Mouse (Mus musculus): Measurements from ENCODE around the gene Dpm2.

DNA sequence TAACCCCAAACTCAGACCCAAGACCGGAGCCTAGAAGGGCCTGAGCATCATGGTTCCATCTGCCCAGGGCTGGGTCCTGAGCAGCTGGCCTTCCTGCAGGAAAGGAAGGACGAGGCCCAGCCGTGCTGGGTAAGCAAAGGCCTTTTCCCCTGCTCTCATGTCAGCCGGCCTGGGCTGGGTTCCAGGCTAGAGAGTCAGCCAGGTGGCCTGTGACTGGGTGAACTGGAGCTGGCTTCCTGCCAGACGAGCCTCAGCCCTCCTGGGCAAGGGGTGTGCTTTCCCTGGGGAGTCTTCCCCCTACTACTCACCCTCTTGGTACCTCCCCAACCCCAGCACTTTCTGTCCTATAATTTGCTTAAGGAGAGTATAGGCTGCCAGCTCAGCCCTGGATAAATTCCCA, 2.5 kb upstream of the Dpm2 start:
- TF ChIP-seq CTCF (IDR thresholded peaks at IDR 0.05; ENCODE audit: extremely low read depth, insufficient read depth, low read length) (no peak), POLR2A (IDR thresholded peaks at IDR 0.05; ENCODE audit: extremely low read depth, insufficient read depth, low read length) (no peak)

All from cortical plate, adult 2 months (tissue).